Mouse (Mus musculus): ENCODE measurements around the gene Wasf2.

GRCm38 (mm10) chr4:133162196-133162595 lies 31.9 kb downstream of the Wasf2 start:
- TF ChIP-seq POLR2A (IDR thresholded peaks at IDR 0.05; ENCODE audit: control insufficient read depth, extremely low read depth, insufficient read depth, low read length, poor library complexity) (no peak), CTCF (IDR thresholded peaks at IDR 0.05; ENCODE audit: borderline replicate concordance, control insufficient read depth, extremely low read depth, insufficient read depth, low read length, poor library complexity) (no peak)

Measured in thymus, adult 2 months (tissue).